Mouse (Mus musculus) C2C12 (cell line): ENCODE data around the gene Dgkd.

ENCODE experiments used
- CEBPB ChIP-seq: IDR thresholded peaks from one replicate; pipeline ENCODE4 v1.6.1; 2011; ENCODE audit warnings: low read depth, mild to moderate bottlenecking, control low read depth, moderate library complexity
- CTCF ChIP-seq: IDR thresholded peaks from one replicate; pipeline ENCODE4 v1.5.1; 2011; ENCODE audit not compliant: control insufficient read depth, insufficient read depth, insufficient read length
- MAX ChIP-seq: IDR thresholded peaks from one replicate; pipeline ENCODE4 v1.6.1; 2011; ENCODE audit warnings: mild to moderate bottlenecking, control low read depth
- MYOD1 ChIP-seq: IDR thresholded peaks from one replicate; pipeline ENCODE4 v1.6.1; 2011; ENCODE audit warnings: low read depth; ENCODE audit not compliant: control insufficient read depth, insufficient read length
- MYOG ChIP-seq: IDR thresholded peaks from one replicate; pipeline ENCODE4 v1.6.1; 2011; ENCODE audit not compliant: control insufficient read depth, insufficient read length; ENCODE audit errors: extremely low read depth
- USF1 ChIP-seq: IDR thresholded peaks from one replicate; pipeline ENCODE4 v1.6.1; 2011; ENCODE audit warnings: low read depth, mild to moderate bottlenecking, control low read depth, moderate library complexity

DNA sequence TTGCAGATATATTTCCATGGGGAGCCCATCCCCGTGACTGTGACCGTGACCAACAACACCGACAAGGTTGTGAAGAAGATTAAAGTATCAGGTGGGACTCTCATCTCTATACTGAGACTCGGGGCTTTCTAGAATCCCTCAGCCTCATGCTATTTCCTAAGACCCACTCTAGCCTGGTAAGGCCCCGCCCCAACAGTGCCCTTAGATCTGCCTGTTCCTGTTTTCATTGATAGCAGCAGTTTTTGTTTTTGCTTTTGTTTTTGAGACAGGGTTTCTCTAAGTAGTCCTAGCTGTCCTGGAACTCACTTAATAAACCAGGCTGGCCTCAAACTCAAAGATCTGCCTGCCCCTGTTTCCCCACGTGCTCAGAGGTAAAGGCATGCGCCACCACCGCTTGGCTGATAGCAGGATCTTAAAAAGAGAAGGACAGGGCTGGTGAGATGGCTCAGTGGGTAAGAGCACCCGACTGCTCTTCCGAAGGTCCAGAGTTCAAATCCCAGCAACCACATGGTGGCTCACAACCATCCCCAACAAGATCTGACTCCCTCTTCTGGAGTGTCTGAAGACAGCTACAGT lies 28.6 kb upstream of the Dgkd start:
- TF ChIP-seq CTCF (no peak), MYOD1 (no peak), MAX (no peak), USF1 (no peak), MYOG (no peak), CEBPB (no peak)
